Mouse (Mus musculus) MEL (cell line): ENCODE data around the gene Slc24a4.

Experiments
- CTCF ChIP-seq, 3 experiments: IDR thresholded peaks in 2 of 3; conservative IDR thresholded peaks in 1 of 3; 2 replicates each; pipeline ENCODE4 v1.5.1; 2011 to 2012; ENCODE audit warnings: low read length in 3 of 3, low read depth in 2 of 3, mild to moderate bottlenecking in 2 of 3, improper control_type of control experiment in 1 of 3, inconsistent platforms in 1 of 3, mixed read lengths in 1 of 3, moderate library complexity in 1 of 3; ENCODE audit not compliant: control insufficient read depth in 1 of 3, insufficient read depth in 1 of 3, poor library complexity in 1 of 3, severe bottlenecking in 1 of 3
- E2F4 ChIP-seq: IDR thresholded peaks from 2 replicates; pipeline ENCODE4 v1.6.1; 2011; ENCODE audit warnings: low read depth, low read length, improper control_type of control experiment, borderline replicate concordance
- MXI1 ChIP-seq: IDR thresholded peaks from 2 replicates; pipeline ENCODE4 v1.6.1; 2011; ENCODE audit warnings: mild to moderate bottlenecking, low read depth, low read length, improper control_type of control experiment
- POLR2A ChIP-seq, 2 experiments: IDR thresholded peaks; 2 replicates each; pipeline ENCODE4 v1.6.1; 2011 to 2012; ENCODE audit warnings: low read length in 2 of 2, mild to moderate bottlenecking in 2 of 2, control low read depth in 1 of 2, improper control_type of control experiment in 1 of 2, low read depth in 1 of 2, moderate library complexity in 1 of 2; ENCODE audit not compliant: control insufficient read depth in 1 of 2, insufficient read depth in 1 of 2, poor library complexity in 1 of 2
- TAL1 ChIP-seq: IDR thresholded peaks from 2 replicates; pipeline ENCODE4 v1.6.1; 2012; ENCODE audit warnings: mild to moderate bottlenecking, inconsistent platforms, low read length, moderate library complexity, mixed read lengths

DNA sequence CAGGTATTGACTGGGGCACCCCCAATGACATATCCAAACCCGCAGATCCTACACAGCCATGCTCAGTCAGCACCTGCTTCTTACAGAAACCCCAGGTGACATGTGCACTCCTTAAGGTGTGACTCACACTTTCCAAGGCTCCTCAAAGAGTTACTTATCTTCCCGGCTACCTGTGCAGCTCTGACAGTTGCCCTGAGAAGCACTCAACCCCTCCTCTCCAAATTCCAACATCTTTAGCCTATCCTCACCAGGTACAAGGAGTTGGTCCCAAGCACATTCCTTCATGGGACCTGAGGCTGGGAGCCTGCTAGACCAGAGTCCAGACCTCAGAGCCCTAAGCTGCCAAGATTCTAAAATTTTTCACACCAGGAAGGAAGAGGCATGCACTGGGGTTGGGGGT lies 134.3 kb downstream of the Slc24a4 start:
- TF ChIP-seq MXI1 (no peak), POLR2A (IDR thresholded peaks at IDR 0.05; ENCODE audit: control insufficient read depth in 1 of 2, insufficient read depth in 1 of 2, low read depth in 1 of 2, low read length in 2 of 2, poor library complexity in 1 of 2) (no peak), CTCF (IDR thresholded peaks at IDR 0.05 in 2 of 3, conservative IDR thresholded peaks at IDR 0.05 in 1 of 3; ENCODE audit: control insufficient read depth in 1 of 3, insufficient read depth in 1 of 3, low read depth in 2 of 3, low read length in 3 of 3, poor library complexity in 1 of 3, severe bottlenecking in 1 of 3) (no peak), TAL1 (no peak), E2F4 (no peak)
